Mouse (Mus musculus): Measurements from ENCODE around the gene Fam129b. TPM values are rescaled to one million over a fixed set of nuclear protein-coding genes. Genes with fewer than 3 reads are reported as not detected.

The Fam129b gene
- polyA plus RNA-seq, 1 experiment from 2014 or later: 12.4 TPM

DNA sequence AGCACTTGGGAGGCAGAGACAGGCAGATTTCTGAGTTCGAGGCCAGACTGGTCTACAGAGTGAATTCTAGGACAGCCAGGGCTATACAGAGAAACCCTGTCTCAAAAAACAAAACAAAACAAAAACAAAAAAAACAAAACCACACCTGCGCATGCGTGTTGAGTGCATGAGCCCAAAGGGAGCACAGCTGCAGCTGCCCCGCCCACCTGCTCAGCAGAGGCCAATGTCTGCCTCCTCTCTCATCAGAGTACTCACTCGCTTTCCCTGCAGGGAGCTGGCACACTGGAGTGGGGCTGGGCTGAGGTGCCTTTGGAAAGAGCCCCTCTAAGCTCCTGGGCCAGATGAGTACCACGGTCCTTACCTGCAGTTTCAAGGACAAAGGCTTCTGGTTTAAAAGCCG lies 55.8 kb downstream of the Fam129b start:
- Histone ChIP-seq H3K27me3 (replicated peaks) (no peaks in the 10 kb centered on the region), H3K4me2 (no peak overlapping the region), H3K4me1 (no peaks in the 10 kb centered on the region; the same call in 1 of the 2 replicates), H3K36me3 (peaks cover 17% of the 10 kb centered on the region; the same call in 1 of the 2 replicates), H3K27ac (no peak overlapping the region), H3K9me3 (replicated peaks) (no peaks in the 10 kb centered on the region), H3K9ac (no peak overlapping the region), H3K4me3 (no peak overlapping the region)
- WGBS (ENCODE audit: insufficient replicate concordance): 64% methylated on average over 7 of the region's 7 CpGs
- ATAC-seq: no peak

DNA sequence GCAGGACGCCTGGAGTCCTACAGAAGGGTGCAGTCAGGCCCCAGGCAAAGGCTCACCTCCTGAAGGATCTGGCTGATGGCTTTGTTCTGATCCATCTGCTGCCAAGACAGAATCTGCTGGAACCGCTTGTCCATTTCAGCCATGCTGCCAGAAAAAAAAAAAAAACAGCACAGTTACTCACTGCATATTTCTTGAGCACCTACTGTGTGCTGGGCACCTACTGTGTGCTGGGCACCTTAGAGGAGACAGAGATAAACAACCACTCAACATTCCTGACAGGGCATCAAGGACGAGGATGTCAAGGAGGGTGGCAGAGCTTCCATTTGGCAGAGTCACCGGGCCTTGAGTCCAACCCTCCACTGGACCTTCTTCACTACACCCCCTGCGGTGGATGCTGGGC lies 62.8 kb downstream of the Fam129b start:
- WGBS (ENCODE audit: insufficient replicate concordance): 73% methylated on average over 5 of the region's 5 CpGs
- ATAC-seq: no peak

DNA sequence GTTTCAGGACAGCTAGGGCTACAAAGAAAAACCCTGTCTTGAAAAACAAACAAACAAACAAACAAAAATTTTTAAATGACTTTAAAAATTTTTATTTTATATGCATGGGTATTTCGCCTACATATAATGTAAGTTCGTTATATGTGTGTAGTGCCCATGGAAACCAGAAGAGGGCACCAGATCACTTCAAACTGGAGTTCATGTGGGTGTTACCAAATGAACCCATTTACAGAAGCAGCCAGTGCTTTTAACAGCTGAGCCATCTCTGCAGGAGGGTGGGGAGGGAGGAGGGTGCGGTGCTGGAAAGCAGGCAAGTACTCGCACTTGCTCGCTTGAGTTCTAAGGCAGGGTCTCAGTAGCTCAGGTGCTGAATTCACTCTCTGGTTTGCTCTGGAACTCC lies 63.5 kb downstream of the Fam129b start:
- Histone ChIP-seq H3K9me3 (replicated peaks) (no peaks in the 10 kb centered on the region), H3K36me3 (peaks cover 42% of the 10 kb centered on the region), H3K27ac (no peak overlapping the region), H3K4me2 (no peak overlapping the region), H3K9ac (no peak overlapping the region), H3K27me3 (replicated peaks) (no peaks in the 10 kb centered on the region), H3K4me1 (0 out of 2 replicates have a peak, but pooled peaks cover 2% of the 10 kb centered on the region), H3K4me3 (no peak overlapping the region)
- ATAC-seq: 0 out of 2 replicates have a peak, but pooled peaks have one; percentile 54
- 41% methylated on average over 5 of the region's 5 CpGs for WGBS (ENCODE audit: insufficient replicate concordance)

More for the DNA sequence above, 62.8 kb downstream of the Fam129b start:
- H3K27ac ChIP-seq: no peak overlapping the region
- no peak overlapping the region for H3K4me2 ChIP-seq
- H3K36me3 ChIP-seq: peaks cover 42% of the 10 kb centered on the region
- 0 out of 2 replicates have a peak, but pooled peaks cover 2% of the 10 kb centered on the region for H3K4me1 ChIP-seq
- H3K9me3 ChIP-seq (replicated peaks): no peaks in the 10 kb centered on the region
- H3K27me3 ChIP-seq (replicated peaks): no peaks in the 10 kb centered on the region
- H3K9ac ChIP-seq: no peak overlapping the region
- H3K4me3 ChIP-seq: no peak overlapping the region

DNA sequence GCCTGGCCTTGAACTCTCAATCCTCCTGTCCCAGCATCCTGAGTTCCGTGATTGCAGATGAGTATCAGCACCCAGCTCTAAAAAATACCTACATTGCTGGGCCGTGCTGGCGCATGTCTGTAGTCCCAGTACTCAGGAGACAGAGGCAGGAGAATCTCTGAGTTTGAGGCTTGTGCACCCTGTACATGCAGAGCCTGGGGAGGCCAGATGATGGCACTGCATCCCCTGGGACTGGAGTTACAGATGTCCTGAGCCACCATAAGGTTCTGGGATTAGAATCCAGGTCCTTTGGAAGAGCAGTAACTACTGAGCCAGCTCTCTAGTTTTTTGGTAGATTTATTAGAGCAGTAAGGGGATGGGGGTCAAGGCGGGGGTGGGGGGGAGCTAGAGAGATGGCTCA lies 64.6 kb downstream of the Fam129b start:
- Histone ChIP-seq H3K4me1 (0 out of 2 replicates have a peak, but pooled peaks cover 2% of the 10 kb centered on the region), H3K9ac (no peak overlapping the region), H3K9me3 (replicated peaks) (no peaks in the 10 kb centered on the region), H3K4me3 (no peak overlapping the region), H3K4me2 (no peak overlapping the region), H3K27ac (no peak overlapping the region), H3K36me3 (peaks cover 48% of the 10 kb centered on the region), H3K27me3 (replicated peaks) (no peaks in the 10 kb centered on the region)
- no peak for ATAC-seq
- WGBS (ENCODE audit: insufficient replicate concordance): 81% methylated on average over 4 of the region's 4 CpGs

DNA sequence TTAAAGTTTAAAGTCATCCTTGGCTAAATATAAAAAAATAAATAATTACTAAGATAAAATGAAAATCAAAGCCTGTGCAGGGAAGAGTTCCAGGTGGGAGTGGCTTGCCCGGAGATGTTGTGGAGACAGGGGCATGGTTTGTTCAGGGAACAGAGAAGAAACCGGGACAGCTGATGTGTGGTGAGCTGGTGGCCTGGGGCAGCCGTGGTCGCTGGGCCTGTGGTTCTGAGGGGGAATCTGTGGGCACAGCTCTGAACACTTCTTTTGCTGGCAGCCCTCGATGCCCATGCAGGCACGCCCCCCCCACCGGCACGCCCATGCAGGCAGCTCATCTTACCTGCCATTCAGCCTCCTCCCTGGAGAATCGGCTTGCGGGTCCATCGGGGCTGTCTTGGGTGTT lies 71.5 kb downstream of the Fam129b start:
- Histone ChIP-seq H3K9me3 (replicated peaks) (no peaks in the 10 kb centered on the region), H3K4me2 (no peak overlapping the region), H3K36me3 (peaks cover 54% of the 10 kb centered on the region), H3K27ac (no peak overlapping the region), H3K9ac (no peak overlapping the region), H3K4me1 (peaks cover 12% of the 10 kb centered on the region; the same call in 1 of the 2 replicates), H3K27me3 (replicated peaks) (no peaks in the 10 kb centered on the region), H3K4me3 (no peak overlapping the region)
- ATAC-seq: no peak
- 80% methylated on average over 11 of the region's 11 CpGs for WGBS (ENCODE audit: insufficient replicate concordance)

DNA sequence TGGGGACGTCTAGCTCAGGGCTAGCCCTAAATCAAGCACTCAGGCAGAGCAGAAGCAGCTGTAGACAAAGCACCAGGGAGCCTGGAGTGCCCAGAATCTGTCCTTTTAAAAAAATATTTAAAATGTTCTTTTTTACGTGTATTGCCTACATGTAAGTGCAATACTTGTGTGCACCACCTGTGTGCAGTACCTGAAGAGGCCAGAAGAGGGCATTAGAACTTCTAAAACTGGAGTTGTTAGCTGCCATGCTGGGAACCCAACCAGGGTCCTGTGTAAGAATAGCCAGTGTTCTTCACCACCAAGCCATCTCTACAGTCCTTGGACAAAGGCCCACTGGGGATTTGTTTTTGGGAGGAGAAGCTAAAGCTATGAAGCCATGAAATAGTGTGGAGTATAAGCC lies 78.7 kb downstream of the Fam129b start:
- ATAC-seq: no peak
- Histone ChIP-seq H3K9me3 (replicated peaks) (peaks cover 6% of the 10 kb centered on the region; the same call in 1 of the 2 replicates), H3K36me3 (peaks cover 40% of the 10 kb centered on the region), H3K27me3 (replicated peaks) (no peaks in the 10 kb centered on the region), H3K4me1 (peaks cover 12% of the 10 kb centered on the region; the same call in 1 of the 2 replicates), H3K9ac (no peak overlapping the region), H3K27ac (no peak overlapping the region), H3K4me2 (no peak overlapping the region), H3K4me3 (no peak overlapping the region)
- WGBS (ENCODE audit: insufficient replicate concordance): 73% methylated on average over 2 of the region's 2 CpGs

DNA sequence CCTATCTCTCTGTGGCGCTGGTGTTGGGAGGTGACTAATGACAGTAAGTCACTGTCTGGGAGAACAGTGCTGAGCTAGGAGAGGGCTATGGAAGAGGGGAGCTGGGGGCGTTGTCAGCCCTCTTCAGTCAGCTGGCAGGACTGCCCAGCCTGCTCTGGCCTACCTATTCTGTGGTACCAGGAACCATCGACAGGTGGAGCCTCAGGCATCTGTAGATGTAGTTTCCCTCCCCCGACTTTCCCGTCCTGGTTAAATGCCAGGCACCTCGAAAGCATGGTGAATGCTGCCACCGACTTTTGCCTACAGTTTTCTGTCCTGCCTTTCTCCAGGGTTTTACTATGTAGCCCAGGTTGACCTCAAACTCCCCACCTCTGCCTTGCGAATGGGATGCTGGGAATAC lies 81.4 kb downstream of the Fam129b start:
- no peak overlapping the region for H3K9ac ChIP-seq
- ATAC-seq: no peak
- H3K4me1 ChIP-seq: peaks cover 20% of the 10 kb centered on the region
- no peak overlapping the region for H3K27ac ChIP-seq
- H3K9me3 ChIP-seq (replicated peaks): peaks cover 6% of the 10 kb centered on the region; the same call in 1 of the 2 replicates
- peaks cover 30% of the 10 kb centered on the region for H3K36me3 ChIP-seq
- 59% methylated on average over 8 of the region's 8 CpGs for WGBS (ENCODE audit: insufficient replicate concordance)
- H3K27me3 ChIP-seq (replicated peaks): no peaks in the 10 kb centered on the region
- no peak overlapping the region for H3K4me3 ChIP-seq
- H3K4me2 ChIP-seq: no peak overlapping the region

DNA sequence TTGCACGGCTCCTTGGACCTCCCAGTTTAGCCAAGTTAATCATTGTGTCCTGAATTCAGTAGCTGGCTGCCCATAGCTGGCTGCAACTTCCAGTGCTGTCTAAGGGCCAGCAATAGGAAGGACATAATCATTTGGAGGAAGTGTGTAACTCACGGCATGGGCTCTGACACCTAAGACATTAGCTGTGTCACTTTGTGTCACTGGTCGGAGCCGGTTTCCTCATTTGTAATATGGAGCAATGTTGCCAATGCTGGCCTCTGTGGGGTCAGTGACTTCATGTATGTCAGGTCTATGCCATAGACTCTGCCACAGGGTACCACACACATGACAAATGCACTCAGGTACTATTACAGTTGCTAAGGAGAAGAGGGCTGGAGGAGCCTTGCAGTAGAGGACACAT lies 84.4 kb downstream of the Fam129b start:
- Histone ChIP-seq H3K4me3 (no peak overlapping the region), H3K36me3 (peaks cover 36% of the 10 kb centered on the region), H3K4me1 (peaks cover 49% of the 10 kb centered on the region), H3K9ac (peak overlapping the region; percentile 94; the same call in 1 of the 2 replicates), H3K27me3 (replicated peaks) (no peaks in the 10 kb centered on the region), H3K9me3 (replicated peaks) (no peaks in the 10 kb centered on the region), H3K4me2 (peak overlapping the region; percentile 96), H3K27ac (no peak overlapping the region)
- 70% methylated on average over 4 of the region's 4 CpGs for WGBS (ENCODE audit: insufficient replicate concordance)
- no peak for ATAC-seq

DNA sequence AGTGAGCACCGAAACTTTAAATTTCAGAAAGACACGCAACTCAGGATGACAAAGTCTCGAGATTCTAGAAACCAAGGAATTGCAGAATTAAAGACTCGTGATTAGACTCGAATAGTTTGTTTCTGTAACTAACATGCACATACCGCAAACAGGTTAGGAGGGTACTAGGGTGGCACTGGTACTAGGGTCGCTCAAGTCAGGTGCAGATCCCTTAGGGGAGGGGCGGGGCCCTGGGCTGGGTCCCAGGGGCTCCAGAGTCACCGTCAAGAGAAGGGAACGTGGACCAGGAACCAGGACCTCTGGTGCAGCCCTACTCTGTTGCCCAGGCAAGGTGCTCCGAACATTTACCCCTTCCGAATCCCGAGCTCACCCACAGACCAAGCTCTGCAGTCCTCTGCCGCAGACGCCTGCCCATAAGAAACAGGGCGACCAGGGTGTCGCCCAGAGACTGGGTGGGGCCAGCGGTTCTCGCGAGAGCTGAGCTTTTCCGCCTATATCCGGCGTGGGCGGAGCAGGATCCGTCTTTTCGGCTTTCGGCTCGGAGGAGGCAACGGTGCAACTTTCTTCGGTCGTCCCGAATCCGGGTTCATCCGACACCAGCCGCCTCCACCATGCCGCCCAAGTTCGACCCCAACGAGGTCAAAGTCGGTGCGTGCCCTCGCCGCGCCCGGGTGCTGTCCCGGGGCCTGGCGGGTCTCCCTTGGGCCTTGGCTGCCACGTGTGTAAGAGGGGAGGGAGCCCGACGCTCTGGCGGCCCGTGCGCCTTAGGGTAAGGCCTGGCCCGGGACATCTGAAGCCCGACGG lies 85.5 kb downstream of the Fam129b start, which contains the start of the genes Rpl12 and Lrsam1:
Gene Rpl12 (plus strand): TSS at position 368 of the 804 bp plus-strand sequence.
Gene Lrsam1 (minus strand): TSS at position 423 of the 804 bp plus-strand sequence.
- WGBS (ENCODE audit: insufficient replicate concordance): 3% methylated on average over 55 of the region's 55 CpGs
- Histone ChIP-seq H3K4me1 (peaks cover 59% of the 10 kb centered on the region), H3K27me3 (replicated peaks) (no peaks in the 10 kb centered on the region), H3K4me2 (peak within 1 kb of the TSS; percentile 96), H3K9me3 (replicated peaks) (no peaks in the 10 kb centered on the region), H3K9ac (peak within 1 kb of the TSS; percentile 94), H3K27ac (peak within 1 kb of the TSS; percentile 94), H3K36me3 (peaks cover 35% of the 10 kb centered on the region), H3K4me3 (peak within 1 kb of the TSS; percentile 86)
- peak; percentile 85 for ATAC-seq

DNA sequence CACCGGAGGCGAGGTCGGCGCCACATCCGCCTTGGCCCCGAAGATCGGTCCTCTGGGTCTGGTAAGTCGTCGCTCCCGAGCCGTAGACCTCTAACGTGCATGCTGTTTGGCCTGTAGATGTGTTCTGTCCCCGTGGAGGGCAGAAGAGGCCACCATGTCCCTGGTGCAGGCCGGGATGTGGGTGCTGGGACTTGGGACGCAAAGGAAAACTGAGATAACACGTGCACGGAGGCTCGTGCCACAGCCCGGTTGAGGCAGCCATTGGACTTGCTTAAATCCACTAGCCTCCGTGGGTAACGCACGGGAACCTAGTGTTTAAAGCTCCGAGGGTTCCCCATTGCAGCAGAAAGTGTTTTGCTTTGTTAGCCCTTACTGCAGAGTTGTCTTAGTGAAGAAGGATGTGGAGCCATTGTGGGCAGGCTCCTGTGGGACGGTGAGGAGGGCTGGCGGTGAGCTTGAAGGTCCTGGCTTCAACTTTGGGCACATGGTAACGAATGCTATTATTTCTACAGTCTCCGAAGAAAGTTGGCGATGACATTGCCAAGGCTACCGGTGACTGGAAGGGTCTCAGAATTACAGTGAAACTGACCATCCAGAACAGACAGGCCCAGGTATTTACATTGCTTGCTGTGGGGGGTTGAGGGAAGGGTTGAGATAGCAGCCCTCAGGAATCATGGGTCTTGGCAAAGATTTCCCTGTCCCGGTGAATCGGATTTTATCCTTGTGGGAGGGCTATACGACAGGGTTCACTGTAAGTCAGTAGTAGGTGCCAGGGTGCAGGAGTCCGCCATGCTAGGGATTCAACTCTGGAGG lies 86.4 kb downstream of the Fam129b start:
- H3K27ac ChIP-seq: peak overlapping the region; percentile 94
- peak overlapping the region; percentile 86 for H3K4me3 ChIP-seq
- peak overlapping the region; percentile 96 for H3K4me2 ChIP-seq
- WGBS (ENCODE audit: insufficient replicate concordance): under 1% methylated on average over 33 of the region's 33 CpGs
- peaks cover 63% of the 10 kb centered on the region for H3K4me1 ChIP-seq
- no peaks in the 10 kb centered on the region for H3K9me3 ChIP-seq (replicated peaks)
- peak overlapping the region; percentile 94 for H3K9ac ChIP-seq
- ATAC-seq: no peak
- H3K27me3 ChIP-seq (replicated peaks): no peaks in the 10 kb centered on the region
- H3K36me3 ChIP-seq: peaks cover 35% of the 10 kb centered on the region

DNA sequence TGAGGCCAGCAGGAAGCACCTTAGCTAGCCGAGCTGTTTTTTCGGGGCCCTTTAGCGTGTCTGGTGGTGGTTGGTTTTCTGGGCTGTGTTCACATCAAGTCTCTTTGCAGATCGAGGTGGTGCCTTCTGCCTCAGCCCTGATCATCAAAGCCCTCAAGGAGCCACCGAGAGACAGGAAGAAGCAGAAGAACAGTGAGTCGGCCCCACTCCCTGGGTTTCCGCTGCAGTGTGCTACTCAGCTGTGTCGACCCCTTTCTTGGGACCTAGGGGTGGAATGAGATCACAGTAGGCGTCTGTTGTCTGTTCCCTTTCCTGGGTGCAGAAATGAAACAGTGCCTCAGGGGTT lies 86.9 kb downstream of the Fam129b start:
- 1% methylated on average over 9 of the region's 9 CpGs for WGBS (ENCODE audit: insufficient replicate concordance)
- Histone ChIP-seq H3K36me3 (peaks cover 31% of the 10 kb centered on the region), H3K27ac (peak overlapping the region; percentile 94), H3K9me3 (replicated peaks) (no peaks in the 10 kb centered on the region), H3K4me1 (peaks cover 69% of the 10 kb centered on the region), H3K9ac (peak overlapping the region; percentile 94), H3K27me3 (replicated peaks) (no peaks in the 10 kb centered on the region), H3K4me3 (peak overlapping the region; percentile 86), H3K4me2 (peak overlapping the region; percentile 96)
- no peak for ATAC-seq

DNA sequence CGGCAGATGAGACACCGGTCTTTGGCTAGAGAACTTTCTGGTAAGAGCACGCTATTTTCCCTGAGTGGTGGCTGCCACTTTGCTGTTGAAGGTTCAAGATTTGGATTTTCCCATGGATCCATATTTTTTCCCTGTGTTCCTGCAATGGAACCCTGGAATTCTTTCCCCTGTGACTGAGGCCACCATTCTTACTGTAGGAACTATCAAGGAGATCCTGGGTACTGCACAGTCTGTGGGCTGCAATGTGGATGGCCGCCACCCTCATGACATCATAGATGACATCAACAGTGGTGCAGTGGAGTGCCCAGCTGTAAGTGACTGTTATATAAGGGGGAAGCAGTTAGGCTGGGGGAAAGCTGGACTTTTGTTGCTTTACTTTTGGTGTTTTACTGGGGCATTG lies 87.6 kb downstream of the Fam129b start:
- ATAC-seq: no peak
- Histone ChIP-seq H3K4me3 (peak overlapping the region; percentile 86), H3K4me2 (peak overlapping the region; percentile 96), H3K27me3 (replicated peaks) (no peaks in the 10 kb centered on the region), H3K9me3 (replicated peaks) (no peaks in the 10 kb centered on the region), H3K27ac (peak overlapping the region; percentile 94), H3K9ac (peak overlapping the region; percentile 94), H3K4me1 (peaks cover 73% of the 10 kb centered on the region), H3K36me3 (peaks cover 31% of the 10 kb centered on the region)
- WGBS (ENCODE audit: insufficient replicate concordance): 34% methylated on average over 4 of the region's 4 CpGs

All from liver, embryonic 12.5 days (tissue).